In the genomic region with DNA sequence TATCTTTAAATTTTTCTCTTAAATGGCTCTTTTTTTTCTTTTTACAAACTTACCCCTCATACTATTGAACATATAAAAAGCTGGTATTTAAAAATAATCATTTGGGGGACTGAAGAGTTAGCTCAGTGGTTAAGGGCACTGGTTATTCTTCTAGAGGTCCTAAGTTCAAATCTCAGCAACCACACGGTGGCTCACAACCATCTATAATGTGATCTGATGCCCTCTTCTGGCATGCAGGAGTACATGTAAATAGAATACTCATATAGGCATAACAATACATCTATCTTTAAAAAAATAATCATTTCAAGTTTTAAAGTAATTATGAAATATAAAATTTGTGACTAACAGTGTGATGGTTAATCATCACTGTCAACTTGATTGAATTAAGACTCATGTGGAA, we compare ENCODE assay signal across 32 mouse cellular contexts.
"Had no signal": no experiment of that assay in that cellular context is flagged by ENCODE, and none has a peak within 500 bp of the region (broad histone marks: within the 10 kb centered on the region; RNA-seq: fewer than 3 reads in every experiment).

No protein-coding gene starts in this region.

- H3K4me2 ChIP-seq: limb, embryonic 12.5 days; limb, embryonic 13.5 days; limb, embryonic 15.5 days; liver, embryonic 11.5 days; liver, embryonic 12.5 days; liver, embryonic 13.5 days; liver, embryonic 15.5 days; lung, embryonic 14.5 days; lung, embryonic 15.5 days; midbrain, embryonic 11.5 days; midbrain, embryonic 12.5 days; midbrain, embryonic 13.5 days; midbrain, embryonic 15.5 days; neural tube, embryonic 12.5 days had no signal

- H3K9me3 ChIP-seq: limb, embryonic 10.5 days; limb, embryonic 12.5 days; limb, embryonic 13.5 days; limb, embryonic 15.5 days; liver, embryonic 12.5 days; liver, embryonic 13.5 days; liver, embryonic 15.5 days; lung, embryonic 15.5 days; midbrain, embryonic 10.5 days; midbrain, embryonic 12.5 days; midbrain, embryonic 13.5 days; midbrain, embryonic 15.5 days; neural tube, embryonic 12.5 days had no signal

- H3K4me1 ChIP-seq: limb, embryonic 10.5 days; limb, embryonic 12.5 days; limb, embryonic 13.5 days; limb, embryonic 15.5 days; liver, embryonic 12.5 days; liver, embryonic 13.5 days; liver, embryonic 15.5 days; lung, embryonic 15.5 days; megakaryocyte, embryonic 14.5 days; midbrain, embryonic 10.5 days; midbrain, embryonic 12.5 days; midbrain, embryonic 13.5 days; midbrain, embryonic 15.5 days; neural tube, embryonic 12.5 days had no signal

- H3K36me3 ChIP-seq: limb, embryonic 10.5 days; limb, embryonic 12.5 days; limb, embryonic 13.5 days; limb, embryonic 15.5 days; liver, embryonic 12.5 days; liver, embryonic 13.5 days; liver, embryonic 15.5 days; lung, embryonic 15.5 days; midbrain, embryonic 10.5 days; midbrain, embryonic 12.5 days; midbrain, embryonic 13.5 days; midbrain, embryonic 15.5 days; neural tube, embryonic 12.5 days had no signal

- H3K27ac ChIP-seq: limb, embryonic 10.5 days; limb, embryonic 12.5 days; limb, embryonic 13.5 days; limb, embryonic 15.5 days; liver, embryonic 12.5 days; liver, embryonic 13.5 days; liver, embryonic 14.5 days; liver, embryonic 15.5 days; lung, embryonic 15.5 days; macrophage; midbrain, embryonic 10.5 days; midbrain, embryonic 12.5 days; midbrain, embryonic 13.5 days; midbrain, embryonic 15.5 days; neural tube, embryonic 12.5 days had no signal

- DNase-seq: left cerebral cortex, postnatal 4 days; liver; liver, embryonic 13.5 days; liver, postnatal 0 days; lung, adult 18-20 months; lung, adult 2 months; lung, embryonic 14.5 days; lung, postnatal 10 days; lung, postnatal 14 days; lung, postnatal 36 days; lung, postnatal 4 days; midbrain, embryonic 14.5 days had no signal

- H3K27me3 ChIP-seq: limb, embryonic 12.5 days; limb, embryonic 13.5 days; limb, embryonic 15.5 days; liver, embryonic 12.5 days; liver, embryonic 13.5 days; liver, embryonic 15.5 days; lung, embryonic 15.5 days; megakaryocyte, embryonic 14.5 days; midbrain, embryonic 12.5 days; midbrain, embryonic 13.5 days; midbrain, embryonic 15.5 days; neural tube, embryonic 12.5 days had no signal

- ATAC-seq: liver, embryonic 12.5 days; liver, postnatal 0 days; lung, postnatal 0 days; midbrain, embryonic 13.5 days; midbrain, embryonic 15.5 days; midbrain, embryonic 16.5 days had no signal

- H3K9ac ChIP-seq: limb, embryonic 12.5 days; limb, embryonic 13.5 days; limb, embryonic 15.5 days; liver, embryonic 12.5 days; liver, embryonic 13.5 days; liver, embryonic 14.5 days; liver, embryonic 15.5 days; liver, postnatal 0 days; lung, embryonic 14.5 days; lung, embryonic 15.5 days; midbrain, embryonic 12.5 days; midbrain, embryonic 13.5 days; midbrain, embryonic 15.5 days; neural tube, embryonic 12.5 days had no signal

- H3K4me3 ChIP-seq: limb, embryonic 10.5 days; limb, embryonic 12.5 days; limb, embryonic 13.5 days; limb, embryonic 15.5 days; liver, embryonic 12.5 days; liver, embryonic 13.5 days; liver, embryonic 15.5 days; lung, embryonic 15.5 days; megakaryocyte, embryonic 14.5 days; midbrain, embryonic 10.5 days; midbrain, embryonic 12.5 days; midbrain, embryonic 13.5 days; midbrain, embryonic 15.5 days; myocyte; neural tube, embryonic 12.5 days had no signal
